Mouse (Mus musculus): ENCODE measurements around the gene Serpina6. TPM values are rescaled to one million over a fixed set of nuclear protein-coding genes. Genes with fewer than 3 reads are reported as not detected.

The Serpina6 gene
- total RNA-seq, 2 experiments from 2014 or later: not detected

- DNase-seq (ENCODE audit: low spot score in 2 of 2): no peak
These were observed 979 bp upstream of the Serpina6 start for GRCm38 (mm10) chr12:103657991-103658390.

GRCm38 (mm10) chr12:103655123-103656044 lies 1.6 kb downstream of the Serpina6 start:
- DNase-seq (ENCODE audit: low spot score in 2 of 2): no peak

DNA sequence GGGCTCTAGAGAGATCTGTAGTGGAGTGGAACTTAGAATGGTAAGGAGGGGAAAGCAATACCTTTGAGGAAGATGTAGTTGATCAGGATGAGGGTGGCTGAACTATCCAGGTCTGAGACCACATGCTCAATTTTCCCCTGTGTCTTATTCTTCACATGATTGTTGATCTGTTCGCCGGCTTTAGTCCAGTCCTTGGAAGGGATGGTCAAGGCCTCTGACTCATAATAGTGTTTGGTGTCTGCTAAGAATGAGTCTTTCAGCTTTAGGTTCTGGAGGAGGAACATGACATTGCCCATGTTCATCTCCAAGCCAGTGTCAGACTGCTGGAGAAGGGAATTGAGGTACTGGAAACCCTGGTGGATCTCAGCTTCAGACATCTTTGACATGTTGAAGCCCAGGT lies 3.2 kb downstream of the Serpina6 start:
- no peak for DNase-seq (ENCODE audit: low spot score in 2 of 2)

- no peak for DNase-seq (ENCODE audit: low spot score in 2 of 2)
These were observed 10.7 kb downstream of the Serpina6 start for GRCm38 (mm10) chr12:103646314-103646713.

- no peak for DNase-seq (ENCODE audit: low spot score in 2 of 2)
These were observed 12.4 kb downstream of the Serpina6 start for GRCm38 (mm10) chr12:103644601-103645000.

DNA sequence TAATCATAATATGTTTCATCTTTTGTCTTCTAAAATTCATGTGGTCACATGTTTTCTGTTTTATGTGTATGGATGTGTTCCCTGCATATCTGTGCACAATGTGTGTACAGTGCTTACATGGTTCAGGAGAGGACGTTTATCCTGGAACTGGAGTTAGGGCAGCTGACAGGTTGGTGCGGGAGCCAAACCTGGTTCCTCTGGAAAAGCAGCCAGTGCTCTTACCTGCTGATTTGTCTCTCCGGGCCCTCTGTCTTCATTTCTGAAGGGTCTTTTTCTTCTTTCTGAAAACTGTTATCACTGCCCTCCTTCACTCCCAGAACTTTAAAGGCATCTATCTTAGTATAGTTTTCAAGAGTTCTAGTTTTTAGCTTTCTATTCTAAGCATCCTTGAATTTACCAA lies 13.2 kb downstream of the Serpina6 start:
- DNase-seq (ENCODE audit: low spot score in 2 of 2): no peak

DNA sequence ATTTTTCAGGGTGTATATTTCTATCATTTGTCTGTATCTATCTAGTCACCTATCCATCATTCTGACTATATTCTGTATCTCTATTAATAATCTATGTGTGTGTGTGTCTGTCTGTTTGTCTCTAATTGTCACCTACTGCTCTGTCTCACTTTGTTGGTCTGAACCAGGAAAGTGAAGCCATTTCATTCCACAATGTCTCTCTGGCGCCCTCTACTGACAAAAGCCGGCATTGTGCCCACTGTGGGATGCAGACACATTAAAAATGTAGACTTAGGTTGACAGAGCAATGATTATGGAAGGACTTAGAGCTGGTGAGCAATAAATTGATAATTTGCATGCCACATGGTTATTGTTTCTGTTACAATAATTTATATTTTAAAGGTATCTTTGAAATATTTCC lies 13.7 kb downstream of the Serpina6 start:
- peak; percentile 79 to 92 for DNase-seq (ENCODE audit: low spot score in 2 of 2)

DNA sequence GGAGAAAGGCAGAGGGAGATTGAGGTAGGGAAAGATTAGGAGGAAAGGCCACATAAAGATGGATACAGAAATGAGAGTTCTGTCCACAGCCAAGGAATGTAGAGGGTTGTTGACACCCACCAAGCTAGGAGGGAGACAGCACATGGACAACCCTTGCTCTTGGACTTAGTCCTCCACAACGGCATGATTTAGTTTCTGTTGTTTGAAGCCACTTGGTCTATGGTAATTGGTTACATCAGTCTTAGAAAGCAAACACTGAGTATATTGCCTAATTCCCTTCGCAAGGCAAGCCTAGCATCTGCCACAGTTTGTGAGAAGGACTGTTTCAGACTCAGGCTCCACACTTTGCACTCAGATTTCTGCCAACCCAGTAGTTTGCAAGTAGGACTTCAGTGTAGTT lies 21.2 kb downstream of the Serpina6 start:
- DNase-seq (ENCODE audit: low spot score in 2 of 2): no peak

GRCm38 (mm10) chr12:103634430-103634829 lies 22.6 kb downstream of the Serpina6 start:
- no peak for DNase-seq (ENCODE audit: low spot score in 2 of 2)

DNA sequence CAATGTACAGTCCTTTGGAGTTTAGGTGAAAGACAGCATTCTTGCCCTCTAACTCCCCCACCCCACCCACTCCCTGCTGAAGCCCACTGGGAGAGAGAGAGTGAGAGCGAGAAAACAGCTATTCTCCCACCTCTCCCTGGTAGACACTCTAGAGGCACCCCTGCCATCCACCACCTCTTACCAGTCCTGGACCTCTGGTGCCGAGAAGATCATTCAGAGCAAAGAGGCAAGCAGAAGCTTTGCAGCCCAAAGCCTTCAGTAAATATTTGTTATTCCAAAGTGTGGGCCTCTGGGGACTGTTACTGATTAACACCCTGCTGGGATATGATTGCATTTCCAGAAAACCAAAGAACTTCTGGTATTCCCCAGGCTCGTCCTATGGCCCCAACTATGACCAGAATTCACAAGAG lies 25.8 kb downstream of the Serpina6 start, which contains the start of gene Serpina10:
Gene Serpina10 (minus strand): TSS at position 242 of the 410 bp plus-strand sequence.
- no peak for DNase-seq (ENCODE audit: low spot score in 2 of 2)

DNA sequence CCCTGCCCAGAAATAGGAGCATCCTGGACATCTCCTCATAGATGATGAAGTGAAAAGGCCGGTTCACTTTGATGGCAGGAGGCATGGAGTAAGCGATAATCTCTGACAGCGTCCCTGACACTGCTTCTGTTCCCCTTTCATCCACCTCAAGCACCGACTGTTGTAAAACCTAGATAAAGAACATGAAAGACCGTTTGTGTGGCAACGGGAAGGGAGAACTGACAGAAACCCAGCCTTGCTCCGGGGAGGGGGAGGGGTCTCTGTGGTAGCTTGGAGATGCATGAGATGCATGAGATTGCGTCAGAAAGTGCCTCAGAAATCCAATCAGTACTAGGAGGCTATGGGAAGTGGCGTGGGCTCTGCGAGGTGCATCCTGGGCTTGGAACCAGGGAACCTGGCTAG lies 40.2 kb downstream of the Serpina6 start:
- DNase-seq (ENCODE audit: low spot score in 2 of 2): no peak

DNA sequence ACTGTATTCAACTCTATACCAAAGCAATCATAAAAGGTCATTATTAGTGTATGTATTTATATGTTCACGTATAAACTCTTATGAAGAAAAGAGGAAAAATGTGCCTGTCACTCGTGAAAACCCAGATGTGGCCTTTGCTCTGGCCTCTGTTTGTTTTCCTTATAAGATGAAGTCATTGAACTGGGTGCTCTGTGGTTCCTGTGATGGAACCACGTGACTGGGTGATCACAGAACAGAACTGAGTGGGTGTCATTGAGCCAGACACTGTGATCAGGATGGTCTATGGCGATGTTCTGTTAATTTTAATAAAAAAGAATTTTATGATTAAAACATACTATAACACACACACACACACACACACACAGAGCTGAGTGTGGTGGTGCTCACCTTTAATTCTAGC lies 41.3 kb downstream of the Serpina6 start:
- DNase-seq (ENCODE audit: low spot score in 2 of 2): no peak

DNA sequence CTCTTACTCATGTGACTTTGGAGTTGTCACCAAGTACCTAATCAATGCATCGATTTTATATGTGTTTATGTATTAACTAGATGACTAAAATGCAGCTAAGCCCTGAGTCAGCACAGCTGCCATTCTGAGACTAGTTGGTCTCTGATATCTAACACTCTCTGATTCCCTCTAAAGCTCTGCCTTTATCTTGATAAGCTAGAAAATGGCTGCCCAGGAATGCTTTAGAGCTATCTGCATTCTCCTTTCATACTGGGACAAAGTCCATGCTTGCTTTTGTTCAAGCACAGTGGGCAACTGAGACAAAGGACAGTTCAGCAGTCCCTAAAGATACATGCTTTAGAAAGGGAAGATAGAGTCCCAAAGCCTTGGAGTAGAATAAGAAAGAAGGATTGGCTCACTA lies 41.9 kb downstream of the Serpina6 start:
- DNase-seq (ENCODE audit: low spot score in 2 of 2): no peak

- no peak for DNase-seq (ENCODE audit: low spot score in 2 of 2)
These were observed 55.2 kb downstream of the Serpina6 start for GRCm38 (mm10) chr12:103601839-103602238.

- DNase-seq (ENCODE audit: low spot score in 2 of 2): no peak
These were observed 56.6 kb downstream of the Serpina6 start for GRCm38 (mm10) chr12:103600364-103600763.

DNA sequence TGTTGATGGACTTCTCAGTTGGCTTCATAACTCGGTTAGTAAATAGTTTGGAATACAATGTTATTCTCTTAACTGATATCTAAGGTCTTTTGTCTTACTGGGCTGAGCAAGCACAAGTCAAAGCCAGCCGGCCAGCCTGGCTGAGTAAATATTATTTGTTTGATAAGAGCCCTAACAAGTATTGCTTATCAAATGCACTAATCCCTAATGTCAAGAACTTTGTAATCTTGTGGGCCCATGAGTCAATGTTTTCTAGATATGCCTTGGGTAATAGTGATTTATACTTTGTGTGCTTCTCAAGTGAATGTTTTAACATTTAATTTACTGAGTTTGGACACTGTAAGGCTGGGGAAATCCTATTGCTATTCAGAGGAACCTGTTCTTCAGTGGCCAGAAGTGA lies 58.6 kb downstream of the Serpina6 start:
- no peak for DNase-seq (ENCODE audit: low spot score in 2 of 2)

Other genes with a start within 250 kb of the Serpina6 start
- 1 to 10 TPM; 3.0 to 3.9 TPM for gene 9330161L09Rik, start 249.4 kb downstream of the Serpina6 start, total RNA-seq (2021)
- gene Ddx24, start 231.4 kb downstream of the Serpina6 start, total RNA-seq (2021): 100 to 1,000 TPM; 235 to 238 TPM
- gene Ifi27, start 223.0 kb downstream of the Serpina6 start, total RNA-seq (2021): 10 to 100 TPM; 85.7 to 89.8 TPM
- gene Ifi27l2a, start 213.5 kb downstream of the Serpina6 start, total RNA-seq (2021): 1 to 10 TPM; 4.3 TPM
- not detected for gene Ifi27l2b, start 200.0 kb downstream of the Serpina6 start, total RNA-seq (2021)
- 10 to 100 TPM; 26.7 to 28.5 TPM for gene Ppp4r4, start 124.9 kb downstream of the Serpina6 start, total RNA-seq (2021)
- gene Serpina10, start 25.8 kb downstream of the Serpina6 start, total RNA-seq (2021): not detected
- not detected for gene Serpina16, start 18.9 kb upstream of the Serpina6 start, total RNA-seq (2021)
- gene Serpina1f, start 38.3 kb upstream of the Serpina6 start, total RNA-seq (2021): not detected
- gene Serpina1d, start 116.4 kb upstream of the Serpina6 start, total RNA-seq (2021): under 1 TPM in 1 of 2 experiments, not detected in 1; 0.40 TPM
- gene Serpina1b, start 173.2 kb upstream of the Serpina6 start, total RNA-seq (2021): not detected
- gene Serpina1a, start 206.3 kb upstream of the Serpina6 start, total RNA-seq (2021): not detected
- gene Serpina1c, start 247.7 kb upstream of the Serpina6 start, total RNA-seq (2021): not detected

Data from left cerebral cortex, adult 18-20 months (tissue).